ENCODE assay signal across 8 mouse cellular contexts in genomic region chr8:12670965-12671364, GRCm38 (mm10). TPM values are rescaled to one million over a fixed set of nuclear protein-coding genes. Genes with fewer than 3 reads are reported as not detected.
DNase-seq lines count a peak whose midpoint lies in the region; ATAC-seq and TF ChIP-seq lines count a peak whose summit lies in the region.

No protein-coding gene starts in this region.

- H3K9me3 ChIP-seq in kidney, postnatal 0 days (replicated peaks; ENCODE audit: low read length): no peaks in the 10 kb centered on the region
- H3K9me3 ChIP-seq in intestine, embryonic 14.5 days (ENCODE audit: control insufficient read depth, low read length): no peaks in the 10 kb centered on the region
- H3K9me3 ChIP-seq in midbrain, embryonic 16.5 days (replicated peaks; ENCODE audit: control insufficient read depth, low read length, poor library complexity, severe bottlenecking): no peaks in the 10 kb centered on the region

- H3K36me3 ChIP-seq in kidney, postnatal 0 days (ENCODE audit: insufficient read depth, low read length): no peaks in the 10 kb centered on the region
- no peaks in the 10 kb centered on the region for H3K36me3 ChIP-seq in intestine, embryonic 14.5 days (ENCODE audit: control insufficient read depth, insufficient read depth, low read length)
- peaks cover 2% of the 10 kb centered on the region; the same call in 1 of the 2 replicates for H3K36me3 ChIP-seq in midbrain, embryonic 16.5 days (ENCODE audit: control insufficient read depth, insufficient read depth, low read length)

- peak overlapping the region; percentile 92; the same call in 1 of the 2 replicates for H3K9ac ChIP-seq in kidney, postnatal 0 days (ENCODE audit: low read depth, low read length)
- H3K9ac ChIP-seq in intestine, embryonic 14.5 days (ENCODE audit: low read length): peak overlapping the region; percentile 86
- H3K9ac ChIP-seq in midbrain, embryonic 16.5 days (ENCODE audit: low read depth, low read length): peak overlapping the region; percentile 84

- intact Hi-C loops in left cerebral cortex, postnatal 36 days (cut with DNase I): loop anchor here (10.0 kb wide), 1 partner anchor 144 kb away; no protein-coding TSS in a partner anchor

- TF ChIP-seq CTCF in kidney, postnatal 0 days (IDR thresholded peaks at IDR 0.05; ENCODE audit: low read depth): no peak

- no peak for DNase-seq in kidney, postnatal 0 days (ENCODE audit: low spot score)
- DNase-seq in kidney, postnatal 10 days: no peak
- DNase-seq in c-Kit-positive CD71-positive TER-119-positive erythroid progenitor cells, embryonic 14.5 days (ENCODE audit: low spot score): peak; percentile 76
- no peak for DNase-seq in intestine, embryonic 14.5 days (ENCODE audit: low spot score)
- DNase-seq in layer of hippocampus, adult 9-11 months: no peak
- DNase-seq in layer of hippocampus, adult 8-10 months (ENCODE audit: low spot score in 2 of 2): no peak
- no peak for DNase-seq in left cerebral cortex, postnatal 36 days (ENCODE audit: low spot score in 2 of 2)

- peak overlapping the region; percentile 88 for H3K4me2 ChIP-seq in kidney, postnatal 0 days (ENCODE audit: low read length)
- H3K4me2 ChIP-seq in intestine, embryonic 14.5 days (ENCODE audit: low read length): peak overlapping the region; percentile 81
- H3K4me2 ChIP-seq in midbrain, embryonic 16.5 days (ENCODE audit: low read length): peak overlapping the region; percentile 83

- H3K27me3 ChIP-seq in kidney, postnatal 0 days (ENCODE audit: insufficient read depth, low read length): no peaks in the 10 kb centered on the region
- H3K27me3 ChIP-seq in intestine, embryonic 14.5 days (replicated peaks; ENCODE audit: control insufficient read depth, insufficient read depth, low read length): peaks cover 6% of the 10 kb centered on the region; the same call in 1 of the 2 replicates
- no peaks in the 10 kb centered on the region for H3K27me3 ChIP-seq in midbrain, embryonic 16.5 days (ENCODE audit: control insufficient read depth, insufficient read depth, low read depth, low read length)

- H3K4me3 ChIP-seq in kidney, postnatal 0 days (replicated peaks; ENCODE audit: low read depth, low read length): peak overlapping the region; percentile 98
- peak overlapping the region; percentile 85 for H3K4me3 ChIP-seq in intestine, embryonic 14.5 days (ENCODE audit: low read depth, low read length)
- H3K4me3 ChIP-seq in midbrain, embryonic 16.5 days (ENCODE audit: low read depth, low read length): peak overlapping the region; percentile 85

- 31% methylated on average over 6 of the region's 6 CpGs for whole genome bisulfite sequencing in kidney, postnatal 0 days
- WGBS in intestine, embryonic 14.5 days: 26% methylated on average over 6 of the region's 6 CpGs
- WGBS in midbrain, embryonic 16.5 days: 35% methylated on average over 6 of the region's 6 CpGs

- no peak overlapping the region for H3K27ac ChIP-seq in kidney, postnatal 0 days
- H3K27ac ChIP-seq in intestine, embryonic 14.5 days (ENCODE audit: low read depth): no peak overlapping the region
- H3K27ac ChIP-seq in midbrain, embryonic 16.5 days (ENCODE audit: low read length): no peak overlapping the region

- no peaks in the 10 kb centered on the region for H3K4me1 ChIP-seq in kidney, postnatal 0 days (replicated peaks; ENCODE audit: insufficient read depth, low read length)
- H3K4me1 ChIP-seq in intestine, embryonic 14.5 days (replicated peaks; ENCODE audit: control insufficient read depth, insufficient read depth, low read length): peaks cover 16% of the 10 kb centered on the region
- H3K4me1 ChIP-seq in midbrain, embryonic 16.5 days (ENCODE audit: control insufficient read depth, insufficient read depth, low read length): peaks cover 16% of the 10 kb centered on the region

- no peak for ATAC-seq in kidney, postnatal 0 days (replicated peaks; ENCODE audit: low FRiP score, low read depth)
- ATAC-seq in intestine, embryonic 14.5 days (replicated peaks; ENCODE audit: low FRiP score, low TSS enrichment, low read depth): no peak
- ATAC-seq in midbrain, embryonic 16.5 days: no peak

RNA-seq across cellular contexts. Expression of gene Tubgcp3, which starts 1.1 kb away (rescaled TPM):
- 28.4 and 32.3 TPM in 2 replicates for polyA plus RNA-seq in kidney, postnatal 0 days (2015; fragmentation: Nextera tagmentation; extraction: Ambion mirVana)
- polyA plus RNA-seq in intestine, embryonic 14.5 days (2014; fragmentation: Nextera tagmentation; extraction: Ambion mirVana): 49.9 and 53.9 TPM in 2 replicates
- 42.5 TPM in 2 replicates for polyA plus RNA-seq in midbrain, embryonic 16.5 days (2015; fragmentation: Nextera tagmentation; extraction: Ambion mirVana)
- total RNA-seq in layer of hippocampus, adult 8-10 months (2022): 10 to 100 TPM; 36.8 to 38.6 (median 37.8) TPM
- total RNA-seq in left cerebral cortex, postnatal 36 days (2021): 10 to 100 TPM; 31.7 to 40.9 TPM
